Mouse (Mus musculus) ES-Bruce4 (cell line): ENCODE data around the gene Sbk2.

ENCODE experiments used
- CTCF ChIP-seq: IDR thresholded peaks from one replicate; pipeline ENCODE4 v1.8.1; 2011; ENCODE audit warnings: low read depth, low read length
- POLR2A ChIP-seq: IDR thresholded peaks from one replicate; pipeline ENCODE4 v1.8.1; 2011; ENCODE audit warnings: low read length; ENCODE audit not compliant: insufficient read depth

DNA sequence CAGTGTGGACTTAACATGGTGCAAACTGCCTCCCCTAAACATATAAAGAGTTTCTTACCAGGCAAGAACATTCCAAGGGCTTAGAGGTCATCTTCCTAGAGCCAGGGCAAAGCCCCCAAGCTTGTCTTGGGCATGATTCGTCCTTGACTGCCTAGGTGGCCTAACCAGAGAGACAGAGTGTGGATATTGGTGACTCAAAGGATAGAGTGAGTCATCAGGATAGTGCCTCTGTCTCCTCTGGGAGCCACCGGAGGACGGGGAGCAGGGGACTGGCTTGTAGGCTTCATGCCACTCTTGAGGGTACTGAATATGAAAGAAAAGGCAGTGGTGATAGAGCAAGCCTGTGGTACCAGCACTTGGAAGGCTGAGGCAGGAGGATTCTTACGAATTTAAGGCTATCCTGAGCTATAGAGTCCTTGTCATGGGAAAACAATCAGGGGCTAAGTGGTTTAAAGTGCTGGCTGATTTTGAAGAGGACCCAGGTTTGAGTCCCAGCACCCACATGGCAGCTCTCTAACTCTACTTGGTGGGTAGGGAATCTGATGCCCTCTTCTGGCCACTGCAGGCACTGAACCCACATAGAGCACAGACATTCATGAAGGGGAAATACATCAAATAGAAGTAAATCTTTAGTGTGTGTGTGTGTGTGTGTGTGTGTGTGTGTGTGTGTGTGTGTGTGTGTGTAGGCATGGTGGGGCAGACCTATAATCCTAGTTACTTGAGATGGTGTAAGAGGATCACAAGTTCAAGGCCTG, 29.9 kb downstream of the Sbk2 start:
- TF ChIP-seq CTCF = peak; percentile 40
- no peak for TF ChIP-seq POLR2A
